Mouse (Mus musculus): ENCODE results near the gene Pigw. TPM values are rescaled to one million over a fixed set of nuclear protein-coding genes. Genes with fewer than 3 reads are reported as not detected.
"Not testable (repeated sequence)": the region's sequence is repeated elsewhere in the genome, so short reads cannot be mapped to it uniquely, and the experiment has no call there.

Pigw gene
- polyA plus RNA-seq, 1 experiment = 2.9 TPM

DNA sequence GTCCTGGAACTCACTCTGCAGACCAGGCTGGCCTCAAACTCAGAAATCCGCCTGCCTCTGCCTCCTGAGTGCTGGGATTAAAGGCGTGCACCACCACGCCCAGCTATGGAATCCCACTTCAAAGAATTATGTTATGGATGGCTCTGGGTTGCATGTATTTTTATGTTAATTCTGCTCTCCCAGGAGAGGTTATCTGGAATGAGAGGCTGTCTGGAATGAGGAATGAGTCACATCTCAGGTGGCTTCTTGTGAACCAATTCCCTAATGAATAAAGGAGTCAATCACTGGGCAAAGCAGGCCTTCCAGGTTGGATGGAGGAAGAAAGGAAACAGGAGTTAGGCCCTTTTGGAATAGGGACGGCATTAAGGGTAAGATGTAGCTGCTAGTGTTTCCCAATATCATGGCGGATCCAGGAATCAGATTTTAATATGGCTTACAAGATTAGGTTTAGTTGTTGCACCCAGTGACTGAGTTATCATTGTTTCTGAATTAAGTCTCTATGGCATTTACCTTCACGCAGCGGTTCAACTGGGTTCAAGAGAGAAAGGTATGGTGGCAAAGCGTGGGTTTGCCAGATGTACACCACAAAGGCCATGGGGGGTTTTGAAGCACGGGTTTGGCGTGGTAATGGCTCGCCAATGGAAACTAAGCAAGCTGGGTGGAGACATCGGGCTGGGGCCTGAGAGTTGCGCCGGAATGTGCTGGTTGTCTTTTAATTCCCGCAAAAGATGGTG lies 33.2 kb downstream of the Pigw start:
- H3K36me3 ChIP-seq (ENCODE audit: control insufficient read depth, insufficient read depth, low read length) = no peaks in the 10 kb centered on the region; the same call in 1 of the 2 replicates

GRCm38 (mm10) chr11:84839330-84839729 lies 40.8 kb downstream of the Pigw start:
- Histone ChIP-seq H3K4me1 (ENCODE audit: control insufficient read depth, insufficient read depth, low read length) (no peaks in the 10 kb centered on the region), H3K27ac (ENCODE audit: control insufficient read depth, insufficient read depth, low read depth, low read length) (no peak overlapping the region), H3K36me3 (ENCODE audit: control insufficient read depth, insufficient read depth, low read length) (peaks cover 1% of the 10 kb centered on the region; the same call in 1 of the 2 replicates), H3K4me3 (ENCODE audit: control insufficient read depth, low read depth, low read length) (no peak overlapping the region), H3K27me3 (ENCODE audit: control insufficient read depth, insufficient read depth, low read length) (no peaks in the 10 kb centered on the region)
- no peak for TF ChIP-seq CTCF (IDR thresholded peaks at IDR 0.05; ENCODE audit: control insufficient read depth, insufficient read depth, insufficient replicate concordance, low read depth, low read length)
- TF ChIP-seq POLR2A (IDR thresholded peaks at IDR 0.05; ENCODE audit: control insufficient read depth, low read depth, low read length) = no peak

More for the DNA sequence above, 33.2 kb downstream of the Pigw start:
- no peak for TF ChIP-seq CTCF (IDR thresholded peaks at IDR 0.05; ENCODE audit: control insufficient read depth, insufficient read depth, insufficient replicate concordance, low read depth, low read length)
- TF ChIP-seq POLR2A (IDR thresholded peaks at IDR 0.05; ENCODE audit: control insufficient read depth, low read depth, low read length) = no peak
- Histone ChIP-seq H3K27me3 (ENCODE audit: control insufficient read depth, insufficient read depth, low read length) (no peaks in the 10 kb centered on the region), H3K4me3 (ENCODE audit: control insufficient read depth, low read depth, low read length) (no peak overlapping the region), H3K4me1 (ENCODE audit: control insufficient read depth, insufficient read depth, low read length) (no peaks in the 10 kb centered on the region), H3K27ac (ENCODE audit: control insufficient read depth, insufficient read depth, low read depth, low read length) (no peak overlapping the region)

DNA sequence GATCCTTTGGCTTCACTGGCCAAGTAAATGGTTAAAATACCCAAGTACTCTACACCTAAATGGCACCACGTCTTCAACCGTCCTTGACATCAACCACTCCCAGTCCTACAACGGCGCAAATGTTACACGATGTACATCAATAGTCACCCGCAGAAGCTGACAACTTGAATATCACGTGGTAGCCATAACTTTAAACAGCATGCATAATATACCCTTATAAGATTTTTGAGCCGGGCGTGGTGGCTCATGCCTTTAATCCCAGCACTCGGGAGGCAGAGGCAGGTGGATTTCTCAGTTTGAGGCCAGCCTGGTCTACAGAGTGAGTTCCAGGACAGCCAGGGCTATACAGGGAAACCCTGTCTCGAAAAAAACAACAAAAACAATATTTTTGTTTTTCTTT lies 50.6 kb downstream of the Pigw start:
- H3K4me3 ChIP-seq (ENCODE audit: control insufficient read depth, low read depth, low read length) = peak overlapping the region; percentile 95
- H3K27ac ChIP-seq (ENCODE audit: control insufficient read depth, insufficient read depth, low read depth, low read length) = peak overlapping the region; percentile 91
- not testable (repeated sequence) for H3K4me1 ChIP-seq (ENCODE audit: control insufficient read depth, insufficient read depth, low read length); H3K27me3 ChIP-seq (ENCODE audit: control insufficient read depth, insufficient read depth, low read length); H3K36me3 ChIP-seq (ENCODE audit: control insufficient read depth, insufficient read depth, low read length)

GRCm38 (mm10) chr11:84828516-84829399 lies 51.3 kb downstream of the Pigw start, which contains the start of gene Dhrs11:
Gene Dhrs11, minus strand, starts transcription at chr11:84828994.
- H3K36me3 ChIP-seq (ENCODE audit: control insufficient read depth, insufficient read depth, low read length) = no peaks in the 10 kb centered on the region
- peaks cover 3% of the 10 kb centered on the region for H3K4me1 ChIP-seq (ENCODE audit: control insufficient read depth, insufficient read depth, low read length)
- H3K27ac ChIP-seq (ENCODE audit: control insufficient read depth, insufficient read depth, low read depth, low read length) = peak within 1 kb of the TSS; percentile 91
- peak; percentile 77 for TF ChIP-seq POLR2A (IDR thresholded peaks at IDR 0.05; ENCODE audit: control insufficient read depth, low read depth, low read length)
- no peak for TF ChIP-seq CTCF (IDR thresholded peaks at IDR 0.05; ENCODE audit: control insufficient read depth, insufficient read depth, insufficient replicate concordance, low read depth, low read length)
- H3K27me3 ChIP-seq (ENCODE audit: control insufficient read depth, insufficient read depth, low read length) = no peaks in the 10 kb centered on the region
- H3K4me3 ChIP-seq (ENCODE audit: control insufficient read depth, low read depth, low read length) = peak within 1 kb of the TSS; percentile 95

GRCm38 (mm10) chr11:84827901-84828503 lies 52.1 kb downstream of the Pigw start:
- H3K4me3 ChIP-seq (ENCODE audit: control insufficient read depth, low read depth, low read length) = peak overlapping the region; percentile 95
- H3K27ac ChIP-seq (ENCODE audit: control insufficient read depth, insufficient read depth, low read depth, low read length) = peak overlapping the region; percentile 88
- TF ChIP-seq CTCF (IDR thresholded peaks at IDR 0.05; ENCODE audit: control insufficient read depth, insufficient read depth, insufficient replicate concordance, low read depth, low read length) (no peak), POLR2A (IDR thresholded peaks at IDR 0.05; ENCODE audit: control insufficient read depth, low read depth, low read length) (no peak)
- peaks cover 3% of the 10 kb centered on the region for H3K4me1 ChIP-seq (ENCODE audit: control insufficient read depth, insufficient read depth, low read length)
- H3K36me3 ChIP-seq (ENCODE audit: control insufficient read depth, insufficient read depth, low read length) = no peaks in the 10 kb centered on the region; the same call in 1 of the 2 replicates
- H3K27me3 ChIP-seq (ENCODE audit: control insufficient read depth, insufficient read depth, low read length) = no peaks in the 10 kb centered on the region

- no peak for TF ChIP-seq POLR2A (IDR thresholded peaks at IDR 0.05; ENCODE audit: control insufficient read depth, low read depth, low read length)
- no peak for TF ChIP-seq CTCF (IDR thresholded peaks at IDR 0.05; ENCODE audit: control insufficient read depth, insufficient read depth, insufficient replicate concordance, low read depth, low read length)
- Histone ChIP-seq H3K36me3 (ENCODE audit: control insufficient read depth, insufficient read depth, low read length) (no peaks in the 10 kb centered on the region; the same call in 1 of the 2 replicates), H3K4me1 (ENCODE audit: control insufficient read depth, insufficient read depth, low read length) (peaks cover 3% of the 10 kb centered on the region), H3K4me3 (ENCODE audit: control insufficient read depth, low read depth, low read length) (no peak overlapping the region), H3K27ac (ENCODE audit: control insufficient read depth, insufficient read depth, low read depth, low read length) (no peak overlapping the region), H3K27me3 (ENCODE audit: control insufficient read depth, insufficient read depth, low read length) (no peaks in the 10 kb centered on the region)
Measured at GRCm38 (mm10) chr11:84827492-84827891, 52.6 kb downstream of the Pigw start.

Other genes starting within 250 kb of the Pigw start
- 3.6 and 4.2 TPM in 2 replicates for gene Mrm1, start 60.8 kb downstream of the Pigw start, polyA plus RNA-seq (2012; rRNA removed)
- gene Dhrs11, start 51.3 kb downstream of the Pigw start, polyA plus RNA-seq (2012; rRNA removed) = 34.0 and 35.2 TPM in 2 replicates
- gene Ggnbp2, start 9.5 kb downstream of the Pigw start, polyA plus RNA-seq (2012; rRNA removed) = 274 and 308 TPM in 2 replicates
- gene Myo19, start 137 bp downstream of the Pigw start, polyA plus RNA-seq (2012; rRNA removed) = 24.5 and 24.7 TPM in 2 replicates
- gene Znhit3, start 36.1 kb upstream of the Pigw start, polyA plus RNA-seq (2012; rRNA removed) = 44.6 and 45.3 TPM in 2 replicates
- 2.4 and 4.0 TPM in 2 replicates for gene Car4, start 77.5 kb upstream of the Pigw start, polyA plus RNA-seq (2012; rRNA removed)

Measured in testis, adult 2 months (tissue).